Mouse (Mus musculus): ENCODE results near the gene Fth1. TPM values are rescaled to one million over a fixed set of nuclear protein-coding genes. Genes with fewer than 3 reads are reported as not detected.
A peak's percentile ranks its signal among the peaks of the same experiment; 100 is the strongest.

The Fth1 gene
- polyA plus RNA-seq, 1 experiment from 2014 or later = 2,906 TPM

- H3K4me1 ChIP-seq (replicated peaks; ENCODE audit: insufficient read depth, low read length) = peaks cover 8% of the 10 kb centered on the region; the same call in 1 of the 2 replicates
- no peaks in the 10 kb centered on the region for H3K27me3 ChIP-seq (ENCODE audit: insufficient read depth, low read length)
- no peaks in the 10 kb centered on the region for H3K9me3 ChIP-seq (replicated peaks; ENCODE audit: low read length)
- DNase-seq (ENCODE audit: low spot score) (no peak), ATAC-seq (replicated peaks; ENCODE audit: low FRiP score, low read depth) (no peak)
- TF ChIP-seq CTCF (IDR thresholded peaks at IDR 0.05; ENCODE audit: low read depth) = no peak
- no peak overlapping the region for H3K27ac ChIP-seq
- no peak overlapping the region for H3K4me3 ChIP-seq (replicated peaks; ENCODE audit: low read depth, low read length)
- 79% methylated on average over 4 of the region's 4 CpGs for WGBS
- no peak overlapping the region for H3K4me2 ChIP-seq (ENCODE audit: low read length)
- no peak overlapping the region for H3K9ac ChIP-seq (ENCODE audit: low read depth, low read length)
- no peaks in the 10 kb centered on the region for H3K36me3 ChIP-seq (ENCODE audit: insufficient read depth, low read length)
Observed at GRCm38 (mm10) chr19:9956624-9957388, 23.6 kb upstream of the Fth1 start.

GRCm38 (mm10) chr19:9957965-9958364 is 22.4 kb upstream of the Fth1 start:
- WGBS = 85% methylated on average over 5 of the region's 5 CpGs
- Histone ChIP-seq H3K4me3 (replicated peaks; ENCODE audit: low read depth, low read length) (no peak overlapping the region), H3K4me1 (replicated peaks; ENCODE audit: insufficient read depth, low read length) (peaks cover 8% of the 10 kb centered on the region; the same call in 1 of the 2 replicates), H3K36me3 (ENCODE audit: insufficient read depth, low read length) (no peaks in the 10 kb centered on the region), H3K9me3 (replicated peaks; ENCODE audit: low read length) (no peaks in the 10 kb centered on the region), H3K27me3 (ENCODE audit: insufficient read depth, low read length) (no peaks in the 10 kb centered on the region), H3K4me2 (ENCODE audit: low read length) (no peak overlapping the region), H3K9ac (ENCODE audit: low read depth, low read length) (no peak overlapping the region), H3K27ac (no peak overlapping the region)
- DNase-seq (ENCODE audit: low spot score) (no peak), ATAC-seq (replicated peaks; ENCODE audit: low FRiP score, low read depth) (no peak)
- TF ChIP-seq CTCF (IDR thresholded peaks at IDR 0.05; ENCODE audit: low read depth) = no peak

- WGBS = 72% methylated on average over 5 of the region's 5 CpGs
- H3K9ac ChIP-seq (ENCODE audit: low read depth, low read length) = no peak overlapping the region
- no peak for ATAC-seq (replicated peaks; ENCODE audit: low FRiP score, low read depth)
- no peak for DNase-seq (ENCODE audit: low spot score)
- no peak overlapping the region for H3K4me3 ChIP-seq (replicated peaks; ENCODE audit: low read depth, low read length)
- H3K9me3 ChIP-seq (replicated peaks; ENCODE audit: low read length) = no peaks in the 10 kb centered on the region
- no peak overlapping the region for H3K27ac ChIP-seq
- no peak overlapping the region for H3K4me2 ChIP-seq (ENCODE audit: low read length)
- no peak for TF ChIP-seq CTCF (IDR thresholded peaks at IDR 0.05; ENCODE audit: low read depth)
- no peaks in the 10 kb centered on the region for H3K36me3 ChIP-seq (ENCODE audit: insufficient read depth, low read length)
- no peaks in the 10 kb centered on the region for H3K4me1 ChIP-seq (replicated peaks; ENCODE audit: insufficient read depth, low read length)
- no peaks in the 10 kb centered on the region for H3K27me3 ChIP-seq (ENCODE audit: insufficient read depth, low read length)
Observed at GRCm38 (mm10) chr19:9960769-9961168, 19.6 kb upstream of the Fth1 start.

GRCm38 (mm10) chr19:9964205-9964916 is 16.0 kb upstream of the Fth1 start:
- Histone ChIP-seq H3K4me3 (replicated peaks; ENCODE audit: low read depth, low read length) (no peak overlapping the region), H3K36me3 (ENCODE audit: insufficient read depth, low read length) (no peaks in the 10 kb centered on the region), H3K4me2 (ENCODE audit: low read length) (0 out of 2 replicates have a peak overlapping the region, but pooled peaks have one; percentile 5), H3K4me1 (replicated peaks; ENCODE audit: insufficient read depth, low read length) (no peaks in the 10 kb centered on the region), H3K27me3 (ENCODE audit: insufficient read depth, low read length) (no peaks in the 10 kb centered on the region), H3K9me3 (replicated peaks; ENCODE audit: low read length) (no peaks in the 10 kb centered on the region), H3K27ac (no peak overlapping the region), H3K9ac (ENCODE audit: low read depth, low read length) (no peak overlapping the region)
- ATAC-seq (replicated peaks; ENCODE audit: low FRiP score, low read depth) (no peak), DNase-seq (ENCODE audit: low spot score) (no peak)
- 16% methylated on average over 7 of the region's 7 CpGs for WGBS
- no peak for TF ChIP-seq CTCF (IDR thresholded peaks at IDR 0.05; ENCODE audit: low read depth)

GRCm38 (mm10) chr19:9966096-9966867 is 14.1 kb upstream of the Fth1 start:
- Histone ChIP-seq H3K4me3 (replicated peaks; ENCODE audit: low read depth, low read length) (no peak overlapping the region), H3K9ac (ENCODE audit: low read depth, low read length) (no peak overlapping the region), H3K9me3 (replicated peaks; ENCODE audit: low read length) (no peaks in the 10 kb centered on the region), H3K4me2 (ENCODE audit: low read length) (no peak overlapping the region), H3K27ac (no peak overlapping the region), H3K36me3 (ENCODE audit: insufficient read depth, low read length) (no peaks in the 10 kb centered on the region), H3K27me3 (ENCODE audit: insufficient read depth, low read length) (no peaks in the 10 kb centered on the region), H3K4me1 (replicated peaks; ENCODE audit: insufficient read depth, low read length) (no peaks in the 10 kb centered on the region)
- TF ChIP-seq CTCF (IDR thresholded peaks at IDR 0.05; ENCODE audit: low read depth) = no peak
- no peak for ATAC-seq (replicated peaks; ENCODE audit: low FRiP score, low read depth)
- 61% methylated on average over 2 of the region's 2 CpGs for WGBS
- no peak for DNase-seq (ENCODE audit: low spot score)
